Mouse (Mus musculus): ENCODE measurements at regions not wholly inside any gene's neighbourhood (a gene's known extent, or its start where the extent isn't known, plus 50 kb on each side); places are given as distances from the start of the nearest gene placed in this dataset.

DNA sequence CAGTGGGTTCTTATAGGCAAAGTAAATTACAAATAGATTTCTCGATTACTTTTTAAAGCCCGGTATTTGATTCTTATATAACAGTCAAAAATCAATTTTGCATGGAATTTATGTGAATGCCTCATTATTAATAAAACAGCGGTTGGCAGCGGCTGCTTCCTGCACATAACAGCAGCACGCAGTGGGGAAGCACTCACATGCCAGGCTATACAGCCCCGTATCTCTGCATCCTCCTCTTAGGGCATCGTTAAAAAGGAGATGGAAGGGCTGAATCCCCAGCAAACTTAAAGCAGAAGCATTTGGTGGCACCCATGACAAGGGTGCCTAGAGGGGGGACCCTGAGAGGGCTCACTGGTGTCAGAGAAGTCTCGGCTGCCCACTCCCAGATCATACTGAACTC, 255.3 kb upstream of the Hnrnpa3 start:
- TF ChIP-seq POLR2AphosphoS5 (IDR thresholded peaks at IDR 0.05; ENCODE audit: insufficient replicate concordance, low read depth, low read length) (no peak), CTCF (IDR thresholded peaks at IDR 0.05; ENCODE audit: low read depth, low read length) (no peak), GATA1 (IDR thresholded peaks at IDR 0.05; ENCODE audit: borderline replicate concordance, low read length) (no peak)

Data from G1E (cell line).